Mouse (Mus musculus) bone marrow macrophage, adult 2 months (primary cell): ENCODE data around the gene Luzp4. TPM values are rescaled to one million over a fixed set of nuclear protein-coding genes. Genes with fewer than 3 reads are reported as not detected.
"Not testable (repeated sequence)": the region's sequence is repeated elsewhere in the genome, so short reads cannot be mapped to it uniquely, and the experiment has no call there.

Source experiments
- H3K27ac ChIP-seq: 2 replicates; pipeline ENCODE4 v1.5.1; 2012; ENCODE audit warnings: low read depth, low read length; ENCODE audit not compliant: insufficient read depth
- H3K4me1 ChIP-seq: 2 replicates; pipeline ENCODE4 v1.6.1; 2012; ENCODE audit warnings: low read length; ENCODE audit not compliant: control insufficient read depth, insufficient read depth
- H3K4me3 ChIP-seq: 2 replicates; pipeline ENCODE4 v1.5.1; 2012; ENCODE audit warnings: mild to moderate bottlenecking, low read length, moderate library complexity; ENCODE audit not compliant: insufficient read depth
- polyA plus RNA-seq: library from polyadenylated mRNA; stranded (reverse); fragments of >200 nt; gene quantifications from 2 replicates; pipeline ENCODE4 v1.2.4, GENCODE M21; 2012; ENCODE audit not compliant: missing spikeins, insufficient read depth, insufficient read length

The Luzp4 gene
- polyA plus RNA-seq: not detected in 2 replicates

DNA sequence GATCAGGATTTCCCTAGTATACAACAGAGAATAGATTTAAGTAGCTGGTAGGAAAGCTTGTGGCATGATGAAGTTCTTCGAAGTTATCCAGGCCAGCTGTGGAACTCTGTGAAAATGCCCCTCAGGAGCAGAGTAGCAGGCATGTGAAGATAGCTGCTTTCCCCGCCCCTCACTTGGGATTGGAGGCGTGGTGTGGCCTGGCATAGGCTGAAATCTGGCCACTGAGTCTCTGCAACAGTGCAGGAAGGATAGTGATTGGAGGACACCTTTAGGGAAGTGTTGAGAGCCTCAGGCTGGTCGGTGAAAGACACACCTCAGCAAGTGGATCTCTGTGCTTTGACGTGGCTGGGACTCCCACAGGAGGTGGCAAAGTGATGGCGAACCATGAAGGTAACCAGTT, at the start of gene Luzp4:
TSS of gene Luzp4 (plus strand) at position 301 of the 400 bp plus-strand sequence.
- not testable (repeated sequence) for H3K27ac ChIP-seq, H3K4me3 ChIP-seq, H3K4me1 ChIP-seq

DNA sequence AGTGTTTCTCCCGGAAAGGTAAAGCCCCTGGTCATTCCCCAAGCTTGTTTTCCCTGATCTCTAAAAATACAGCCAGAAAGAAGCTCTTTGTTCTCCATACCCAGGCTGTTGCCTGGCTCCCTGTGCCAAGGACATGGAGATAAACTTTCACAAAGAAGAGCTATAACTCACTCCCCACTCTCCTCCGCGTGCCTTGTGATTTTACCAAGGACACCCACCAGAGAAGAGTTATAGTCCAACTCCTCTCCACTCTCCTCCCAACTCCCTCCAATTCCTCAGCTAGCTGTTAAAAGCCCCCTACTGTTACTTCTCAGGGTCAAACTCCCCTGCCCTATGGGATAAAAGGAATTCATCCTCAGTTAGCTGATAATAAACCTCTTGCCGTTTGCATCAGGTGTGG, 15.6 kb upstream of the Luzp4 start:
- H3K4me3 ChIP-seq, H3K4me1 ChIP-seq, H3K27ac ChIP-seq: not testable (repeated sequence)

Other genes starting within 250 kb of the Luzp4 start
- gene Gm8334, start 242.5 kb upstream of the Luzp4 start, polyA plus RNA-seq: not detected in 2 replicates
- gene Gm15127, start 194.0 kb upstream of the Luzp4 start, polyA plus RNA-seq: not detected in 2 replicates
- not detected in 2 replicates for gene Ott, start 216.6 kb downstream of the Luzp4 start, polyA plus RNA-seq